Mouse (Mus musculus) lung, adult 18-20 months (tissue): Measurements from ENCODE around the gene Sdhb.
A peak's percentile ranks its signal among the peaks of the same experiment; 100 is the strongest.

ENCODE experiments used
- DNase-seq, 2 experiments: peaks; one replicate each; pipeline ENCODE4 v3.0.0; 2022; ENCODE audit warnings: mixed read lengths in 2 of 2

The Sdhb gene

DNA sequence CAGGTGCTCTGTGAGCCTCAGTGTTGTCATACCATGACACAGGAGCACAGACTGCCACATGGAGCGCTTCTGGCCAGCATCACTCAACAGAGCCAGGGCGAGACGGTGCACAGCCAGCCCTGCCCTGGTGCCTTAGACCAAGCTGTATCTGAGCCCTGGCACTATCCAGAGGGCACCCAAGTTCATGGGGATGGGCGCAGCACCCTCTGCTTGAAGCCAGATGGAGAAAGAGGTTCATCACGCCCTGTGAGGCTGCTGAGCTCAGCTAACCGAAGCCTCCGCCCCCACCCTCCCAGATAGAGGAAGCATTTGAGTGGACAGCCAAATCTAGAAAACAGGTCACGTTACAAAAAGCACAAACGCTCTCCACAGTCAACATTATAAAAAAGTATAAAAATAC lies 55.3 kb downstream of the Sdhb start:
- DNase-seq: no peak

GRCm38 (mm10) chr4:141017657-141018436 lies 56.8 kb downstream of the Sdhb start:
- no peak for DNase-seq

GRCm38 (mm10) chr4:141020220-141020619 lies 59.2 kb downstream of the Sdhb start:
- no peak for DNase-seq

DNA sequence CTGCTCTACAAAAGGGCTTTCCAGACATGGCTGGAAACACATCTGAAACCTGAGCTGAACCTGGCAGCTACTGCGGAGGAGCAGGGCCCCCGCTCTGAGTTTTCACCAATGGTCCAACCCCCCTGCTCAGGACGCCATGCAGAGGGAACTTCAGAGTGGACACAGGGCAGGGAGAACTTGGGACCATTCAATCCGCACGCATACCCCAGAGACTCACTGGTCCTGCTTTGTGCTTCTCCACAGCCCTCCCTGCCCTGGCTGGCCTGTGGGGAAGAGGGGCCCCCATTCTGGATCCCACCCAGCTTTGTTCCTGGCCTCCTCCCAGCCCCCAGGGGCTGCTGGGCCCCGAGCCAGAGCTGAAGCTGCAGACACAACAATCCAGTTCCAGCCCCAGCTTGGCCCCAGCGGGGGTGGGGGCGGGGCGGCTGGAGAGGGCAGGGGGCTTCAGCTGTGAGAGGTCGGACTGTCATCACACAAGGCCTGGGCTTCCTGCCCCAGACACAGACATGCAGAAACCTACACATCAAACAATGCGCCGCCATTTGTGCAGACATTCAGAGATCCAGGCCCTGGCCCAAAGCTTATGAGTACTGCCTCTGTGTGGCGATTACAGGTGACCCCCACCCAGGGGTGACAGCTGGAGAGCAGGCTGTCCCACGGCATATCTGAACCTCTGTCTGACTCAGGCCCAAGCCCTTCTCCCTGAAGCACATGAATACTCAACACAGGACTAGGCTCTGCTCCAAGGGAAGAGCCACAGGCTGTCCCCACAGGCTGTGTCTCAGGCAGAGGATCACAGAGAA lies 60.0 kb downstream of the Sdhb start:
- peak in 1 of 2 experiments; percentile 33 for DNase-seq

DNA sequence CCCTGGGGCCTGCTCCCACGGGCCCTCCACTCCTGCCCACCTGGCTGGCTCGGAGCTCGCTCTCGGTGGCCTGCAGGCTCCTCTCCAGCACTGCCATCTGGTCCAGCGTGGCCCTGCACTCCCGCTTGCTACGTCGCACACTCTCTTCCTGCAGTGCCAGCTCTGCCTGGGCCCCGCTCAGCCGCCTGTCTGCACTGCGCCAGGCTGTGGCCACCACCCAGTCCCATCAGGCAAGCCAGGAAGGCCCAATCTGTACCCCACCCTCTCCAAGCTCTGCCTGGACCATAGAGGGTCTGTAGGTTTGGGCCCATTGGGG lies 60.6 kb downstream of the Sdhb start:
- no peak for DNase-seq

DNA sequence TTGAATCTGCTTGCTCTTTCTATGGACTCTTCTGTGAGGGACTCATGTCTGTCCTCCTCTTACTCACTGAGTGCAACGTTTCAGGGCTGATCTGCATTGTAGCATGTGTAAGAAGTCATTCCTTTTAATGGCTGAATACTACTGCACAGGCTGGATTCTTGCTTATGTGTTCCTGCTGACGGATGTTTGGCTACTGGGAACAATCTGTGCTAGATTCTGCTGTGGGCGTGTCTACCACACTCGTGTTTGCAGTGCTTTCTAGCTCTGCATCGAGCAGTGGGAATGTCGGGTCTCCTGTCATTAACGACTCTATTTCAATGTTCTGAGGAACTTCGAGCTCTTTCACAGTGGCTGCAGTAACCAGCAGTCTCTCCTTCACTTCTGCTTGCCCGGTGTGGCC lies 63.0 kb downstream of the Sdhb start:
- peak in 1 of 2 experiments; percentile 40 for DNase-seq

DNA sequence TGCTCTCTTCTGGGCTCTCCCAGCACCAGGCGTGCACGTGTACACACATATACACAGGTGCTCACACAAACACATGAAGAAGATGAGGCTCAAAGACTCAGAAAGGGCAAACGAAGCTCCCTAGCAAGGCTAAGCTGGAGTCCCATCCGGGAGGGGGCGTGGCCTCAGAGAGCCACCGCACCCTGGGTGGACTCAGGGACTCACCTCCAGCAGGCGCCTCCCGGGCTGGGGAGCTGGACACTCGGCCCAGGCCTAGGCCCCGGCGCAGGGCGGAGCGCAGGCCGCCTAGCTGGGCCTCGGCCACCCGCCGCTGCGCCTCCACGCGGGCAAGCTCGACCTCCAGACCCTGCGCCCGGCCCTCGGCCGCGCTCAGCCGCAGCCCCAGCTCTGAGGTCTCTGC lies 64.0 kb downstream of the Sdhb start:
- DNase-seq: no peak
